Mouse (Mus musculus): Measurements from ENCODE around the gene Fgd4.
"Not testable (repeated sequence)": the region's sequence is repeated elsewhere in the genome, so short reads cannot be mapped to it uniquely, and the experiment has no call there.

DNA sequence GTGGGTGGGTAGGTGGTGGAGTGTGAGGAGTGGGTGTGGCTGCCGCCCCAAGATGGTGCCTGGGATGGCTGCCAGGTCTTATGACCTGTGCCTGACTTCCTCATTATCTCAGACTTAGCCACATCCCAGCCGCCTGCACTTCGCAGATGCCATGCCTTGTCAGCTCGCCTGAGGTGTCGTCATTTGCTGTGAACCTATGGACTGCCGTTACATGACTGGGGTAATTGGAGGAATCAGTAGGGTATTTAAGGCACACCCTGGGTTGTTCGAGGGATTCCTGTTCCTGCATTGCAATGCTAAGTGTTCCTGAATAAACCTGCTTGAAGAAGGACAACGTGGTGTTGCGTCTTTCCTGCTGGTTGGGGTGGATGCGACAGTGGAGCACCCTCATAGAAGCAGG is 126.9 kb downstream of the Fgd4 start:
- not testable (repeated sequence) for TF ChIP-seq GATA1, TAL1 (IDR thresholded peaks at IDR 0.05; ENCODE audit: low read length)
